Mouse (Mus musculus) MEL (cell line): ENCODE measurements at regions not wholly inside any gene's neighbourhood (a gene's known extent, or its start where the extent isn't known, plus 50 kb on each side); places are given as distances from the start of the nearest gene placed in this dataset.

Experiments
- DNase-seq: peaks from one replicate; pipeline ENCODE4 v3.0.0; 2011; ENCODE audit warnings: low read depth, low spot score
- H3K27ac ChIP-seq: 2 replicates; pipeline ENCODE4 v1.5.1; 2012; ENCODE audit warnings: low read depth, mild to moderate bottlenecking, control low read depth, low read length, moderate library complexity; ENCODE audit not compliant: control insufficient read depth
- H3K27me3 ChIP-seq, 2 experiments: fragments of 150-350 bp in 1 of 2; sonication (generic) in 1 of 2; 2 replicates each; pipeline ENCODE4 v1.6.1; 2012; ENCODE audit warnings: low read length in 2 of 2, mild to moderate bottlenecking in 2 of 2, improper control_type of control experiment in 1 of 2, moderate library complexity in 1 of 2; ENCODE audit not compliant: insufficient read depth in 2 of 2, control insufficient read depth in 1 of 2
- H3K36me3 ChIP-seq, 2 experiments: 2 replicates each; pipeline ENCODE4 v1.6.1; 2012 to 2014; ENCODE audit warnings: low read length in 2 of 2, improper control_type of control experiment in 1 of 2, inconsistent platforms in 1 of 2, mild to moderate bottlenecking in 1 of 2; ENCODE audit not compliant: insufficient read depth in 2 of 2, control insufficient read depth in 1 of 2
- H3K4me1 ChIP-seq, 2 experiments: fragments of 150-350 bp in 1 of 2; sonication (generic) in 1 of 2; 2 replicates each; pipeline ENCODE4 v1.6.1; 2012; ENCODE audit warnings: low read length in 2 of 2, improper control_type of control experiment in 1 of 2, mild to moderate bottlenecking in 1 of 2; ENCODE audit not compliant: insufficient read depth in 2 of 2, control insufficient read depth in 1 of 2
- H3K4me3 ChIP-seq, 2 experiments: fragments of 150-350 bp in 1 of 2; sonication (generic) in 1 of 2; 2 replicates each; pipeline ENCODE4 v1.5.1; 2012; ENCODE audit warnings: low read depth in 2 of 2, low read length in 2 of 2, mild to moderate bottlenecking in 2 of 2, moderate library complexity in 2 of 2, control low read depth in 1 of 2, improper control_type of control experiment in 1 of 2; ENCODE audit not compliant: control insufficient read depth in 1 of 2, insufficient read depth in 1 of 2
- H3K79me2 ChIP-seq: 2 replicates; pipeline ENCODE4 v1.6.1; 2012; ENCODE audit warnings: mild to moderate bottlenecking, low read length, moderate library complexity; ENCODE audit not compliant: control insufficient read depth, poor library complexity, insufficient read depth
- H3K9ac ChIP-seq: 2 replicates; pipeline ENCODE4 v1.6.1; 2012; ENCODE audit warnings: low read depth, mild to moderate bottlenecking, control low read depth, low read length, moderate library complexity; ENCODE audit not compliant: control insufficient read depth, poor library complexity, severe bottlenecking
- H3K9me3 ChIP-seq: fragments of 150-350 bp; sonication (generic); replicated peaks from 2 replicates; pipeline ENCODE4 v1.6.1; 2012; ENCODE audit warnings: mild to moderate bottlenecking, low read length, improper control_type of control experiment, moderate library complexity; ENCODE audit not compliant: insufficient read depth
- CHD1 ChIP-seq: IDR thresholded peaks from 2 replicates; pipeline ENCODE4 v1.6.1; 2012; ENCODE audit warnings: low read depth, mild to moderate bottlenecking, inconsistent platforms, low read length, improper control_type of control experiment
- CHD2 ChIP-seq: IDR thresholded peaks from 2 replicates; pipeline ENCODE4 v1.6.1; 2011; ENCODE audit warnings: low read length, improper control_type of control experiment
- CTCF ChIP-seq, 3 experiments: IDR thresholded peaks in 2 of 3; conservative IDR thresholded peaks in 1 of 3; 2 replicates each; pipeline ENCODE4 v1.5.1; 2011 to 2012; ENCODE audit warnings: low read length in 3 of 3, low read depth in 2 of 3, mild to moderate bottlenecking in 2 of 3, improper control_type of control experiment in 1 of 3, inconsistent platforms in 1 of 3, mixed read lengths in 1 of 3, moderate library complexity in 1 of 3; ENCODE audit not compliant: control insufficient read depth in 1 of 3, insufficient read depth in 1 of 3, poor library complexity in 1 of 3, severe bottlenecking in 1 of 3
- EP300 ChIP-seq, 2 experiments: IDR thresholded peaks; 2 replicates each; pipeline ENCODE4 v1.6.1; 2011; ENCODE audit warnings: improper control_type of control experiment in 2 of 2, low read length in 2 of 2, low read depth in 1 of 2, mild to moderate bottlenecking in 1 of 2
- KAT2A ChIP-seq: conservative IDR thresholded peaks from 2 replicates; pipeline ENCODE4 v1.6.1; 2012; ENCODE audit warnings: low read depth, low read length, improper control_type of control experiment, inconsistent platforms
- MAFK ChIP-seq: IDR thresholded peaks from 2 replicates; pipeline ENCODE4 v1.6.1; 2011; ENCODE audit warnings: low read depth, mild to moderate bottlenecking, low read length, improper control_type of control experiment, borderline replicate concordance
- MAZ ChIP-seq: IDR thresholded peaks from 2 replicates; pipeline ENCODE4 v1.6.1; 2012; ENCODE audit warnings: low read depth, mild to moderate bottlenecking, inconsistent platforms, low read length, improper control_type of control experiment
- MEF2A ChIP-seq: IDR thresholded peaks from 2 replicates; pipeline ENCODE4 v1.6.1; 2014; ENCODE audit warnings: low read depth, mild to moderate bottlenecking, inconsistent platforms, low read length, improper control_type of control experiment; ENCODE audit not compliant: poor library complexity, insufficient replicate concordance, severe bottlenecking; ENCODE audit errors: extremely low read depth
- MXI1 ChIP-seq: IDR thresholded peaks from 2 replicates; pipeline ENCODE4 v1.6.1; 2011; ENCODE audit warnings: mild to moderate bottlenecking, low read depth, low read length, improper control_type of control experiment
- MYB ChIP-seq: IDR thresholded peaks from 2 replicates; pipeline ENCODE4 v1.6.1; 2011; ENCODE audit warnings: mild to moderate bottlenecking, low read depth, low read length, improper control_type of control experiment
- NRF1 ChIP-seq: IDR thresholded peaks from 2 replicates; pipeline ENCODE4 v1.6.1; 2014; ENCODE audit warnings: low read depth, mild to moderate bottlenecking, inconsistent platforms, low read length, improper control_type of control experiment, moderate library complexity; ENCODE audit not compliant: poor library complexity, insufficient read depth, severe bottlenecking
- POLR2A ChIP-seq, 2 experiments: IDR thresholded peaks; 2 replicates each; pipeline ENCODE4 v1.6.1; 2011 to 2012; ENCODE audit warnings: low read length in 2 of 2, mild to moderate bottlenecking in 2 of 2, control low read depth in 1 of 2, improper control_type of control experiment in 1 of 2, low read depth in 1 of 2, moderate library complexity in 1 of 2; ENCODE audit not compliant: control insufficient read depth in 1 of 2, insufficient read depth in 1 of 2, poor library complexity in 1 of 2
- POLR2AphosphoS5 ChIP-seq: IDR thresholded peaks from 2 replicates; pipeline ENCODE4 v1.6.1; 2012; ENCODE audit warnings: low read depth, borderline replicate concordance, mild to moderate bottlenecking, inconsistent platforms, low read length, moderate library complexity, mixed read lengths
- RAD21 ChIP-seq: IDR thresholded peaks from 2 replicates; pipeline ENCODE4 v1.6.1; 2011; ENCODE audit warnings: mild to moderate bottlenecking, low read depth, low read length, improper control_type of control experiment
- RCOR1 ChIP-seq: IDR thresholded peaks from 2 replicates; pipeline ENCODE4 v1.6.1; 2012; ENCODE audit warnings: low read depth, mild to moderate bottlenecking, inconsistent platforms, low read length, improper control_type of control experiment
- SMC3 ChIP-seq: IDR thresholded peaks from 2 replicates; pipeline ENCODE4 v1.6.1; 2011; ENCODE audit warnings: low read depth, low read length, improper control_type of control experiment
- TAL1 ChIP-seq: IDR thresholded peaks from 2 replicates; pipeline ENCODE4 v1.6.1; 2012; ENCODE audit warnings: mild to moderate bottlenecking, inconsistent platforms, low read length, moderate library complexity, mixed read lengths
- TBP ChIP-seq: IDR thresholded peaks from 2 replicates; pipeline ENCODE4 v1.8.0; 2011; ENCODE audit warnings: low read depth, low read length, improper control_type of control experiment
- USF1 ChIP-seq: IDR thresholded peaks from 2 replicates; pipeline ENCODE4 v1.6.1; 2014; ENCODE audit warnings: low read depth, mild to moderate bottlenecking, inconsistent platforms, low read length, improper control_type of control experiment, moderate library complexity
- USF2 ChIP-seq, 2 experiments: IDR thresholded peaks; 2 replicates each; pipeline ENCODE4 v1.6.1; 2011 to 2012; ENCODE audit warnings: improper control_type of control experiment in 2 of 2, low read length in 2 of 2, borderline replicate concordance in 1 of 2, inconsistent platforms in 1 of 2, low read depth in 1 of 2, mild to moderate bottlenecking in 1 of 2; ENCODE audit not compliant: insufficient read depth in 1 of 2
- ZC3H11A ChIP-seq: IDR thresholded peaks from 2 replicates; pipeline ENCODE4 v1.6.1; 2012; ENCODE audit warnings: low read depth, mild to moderate bottlenecking, inconsistent platforms, low read length, improper control_type of control experiment
- ZMIZ1 ChIP-seq: IDR thresholded peaks from 2 replicates; pipeline ENCODE4 v1.6.1; 2012; ENCODE audit warnings: low read depth, mild to moderate bottlenecking, inconsistent platforms, low read length, improper control_type of control experiment, moderate library complexity

GRCm38 (mm10) chr2:61407881-61408280 lies 170.5 kb upstream of the Tank start:
- no peak for DNase-seq
- no peaks in the 10 kb centered on the region; a peak in 1 of 4 replicates for H3K27me3 ChIP-seq
- H3K79me2 ChIP-seq: no peaks in the 10 kb centered on the region
- no peak overlapping the region for H3K9ac ChIP-seq
- no peaks in the 10 kb centered on the region for H3K36me3 ChIP-seq
- no peaks in the 10 kb centered on the region for H3K4me1 ChIP-seq
- H3K9me3 ChIP-seq: no peaks in the 10 kb centered on the region
- H3K27ac ChIP-seq: no peak overlapping the region
- H3K4me3 ChIP-seq: no peak overlapping the region
- TF ChIP-seq TAL1 (no peak), NRF1 (no peak), RAD21 (no peak), POLR2AphosphoS5 (no peak), ZMIZ1 (no peak), CHD1 (no peak), ZC3H11A (no peak), SMC3 (no peak), MYB (no peak), EP300 (IDR thresholded peaks at IDR 0.05; ENCODE audit: low read depth in 1 of 2, low read length in 2 of 2) (no peak), USF1 (no peak), KAT2A (no peak)
- TF ChIP-seq, all 39 proteins: peak for 0

- Histone ChIP-seq H3K36me3 (no peaks in the 10 kb centered on the region), H3K9ac (no peak overlapping the region), H3K4me1 (no peaks in the 10 kb centered on the region), H3K79me2 (no peaks in the 10 kb centered on the region), H3K27me3 (no peaks in the 10 kb centered on the region), H3K4me3 (no peak overlapping the region), H3K27ac (no peak overlapping the region), H3K9me3 (no peaks in the 10 kb centered on the region)
- TF ChIP-seq TBP (no peak), CTCF (IDR thresholded peaks at IDR 0.05 in 2 of 3, conservative IDR thresholded peaks at IDR 0.05 in 1 of 3; ENCODE audit: control insufficient read depth in 1 of 3, insufficient read depth in 1 of 3, low read depth in 2 of 3, low read length in 3 of 3, poor library complexity in 1 of 3, severe bottlenecking in 1 of 3) (no peak), CHD1 (no peak), POLR2A (IDR thresholded peaks at IDR 0.05; ENCODE audit: control insufficient read depth in 1 of 2, insufficient read depth in 1 of 2, low read depth in 1 of 2, low read length in 2 of 2, poor library complexity in 1 of 2) (no peak), CHD2 (no peak), MYB (no peak), MXI1 (no peak), RAD21 (no peak), KAT2A (no peak), MAFK (no peak), NRF1 (no peak), RCOR1 (no peak), POLR2AphosphoS5 (no peak), EP300 (IDR thresholded peaks at IDR 0.05; ENCODE audit: low read depth in 1 of 2, low read length in 2 of 2) (no peak), MEF2A (no peak), MAZ (no peak), USF2 (IDR thresholded peaks at IDR 0.05; ENCODE audit: borderline replicate concordance in 1 of 2, insufficient read depth in 1 of 2, low read depth in 1 of 2, low read length in 2 of 2) (no peak)
- DNase-seq: no peak
These were observed 172.2 kb upstream of the Tank start for GRCm38 (mm10) chr2:61406104-61406751.
